In the genomic region with DNA sequence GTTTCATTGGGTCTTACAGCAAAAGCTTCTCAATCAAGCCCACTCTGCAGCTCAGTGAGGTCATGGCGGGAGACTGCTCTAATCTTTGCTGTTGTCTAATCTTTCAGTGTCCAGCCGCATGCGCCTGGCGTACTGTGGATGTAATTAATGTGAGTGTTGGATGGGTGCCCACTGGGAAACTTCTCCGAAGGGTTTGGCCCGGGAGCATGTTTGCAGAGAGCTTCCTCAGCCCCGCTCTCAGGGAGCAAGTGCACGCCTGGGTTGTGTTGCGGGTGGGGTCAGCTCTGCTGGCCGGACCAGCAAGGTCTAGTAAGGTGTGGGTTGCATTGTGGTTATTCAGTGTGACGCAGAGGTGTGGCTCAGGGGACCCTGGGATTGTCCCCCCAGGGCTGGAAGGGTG, we compare ENCODE assay signal across 8 mouse cellular contexts. TPM values are rescaled to one million over a fixed set of nuclear protein-coding genes. Genes with fewer than 3 reads are reported as not detected.
A peak's percentile ranks its signal among the peaks of the same experiment; 100 is the strongest.
DNase-seq lines count a peak whose midpoint lies in the region; ATAC-seq and TF ChIP-seq lines count a peak whose summit lies in the region.

No protein-coding gene starts in this region.

- no peaks in the 10 kb centered on the region for H3K27me3 ChIP-seq in heart, embryonic 14.5 days (ENCODE audit: control insufficient read depth, insufficient read depth, low read length)
- no peaks in the 10 kb centered on the region for H3K27me3 ChIP-seq in stomach, embryonic 15.5 days (replicated peaks)
- no peaks in the 10 kb centered on the region for H3K27me3 ChIP-seq in forebrain, postnatal 0 days (ENCODE audit: insufficient read depth, low read length)

- 19% methylated on average over 11 of the region's 11 CpGs for WGBS in heart, embryonic 14.5 days
- 15% methylated on average over 11 of the region's 11 CpGs for WGBS in stomach, embryonic 15.5 days
- 27% methylated on average over 11 of the region's 11 CpGs for WGBS in forebrain, postnatal 0 days

- ATAC-seq in heart, embryonic 14.5 days (ENCODE audit: insufficient number of reproducible peaks, insufficient read depth, low FRiP score, low read depth), result peak; percentile 63; the same call in 1 of the 2 replicates
- ATAC-seq in stomach, embryonic 15.5 days (ENCODE audit: insufficient read depth, low FRiP score, low read depth), result peak; percentile 55
- ATAC-seq in forebrain, postnatal 0 days, result no peak

- H3K9me3 ChIP-seq in heart, embryonic 14.5 days (ENCODE audit: control insufficient read depth, low read length), result no peaks in the 10 kb centered on the region
- H3K9me3 ChIP-seq in stomach, embryonic 15.5 days, result no peaks in the 10 kb centered on the region
- H3K9me3 ChIP-seq in forebrain, postnatal 0 days (ENCODE audit: low read length), result no peaks in the 10 kb centered on the region

- H3K4me2 ChIP-seq in heart, embryonic 14.5 days (ENCODE audit: low read length), result peak overlapping the region; percentile 28
- peak overlapping the region; percentile 19 for H3K4me2 ChIP-seq in stomach, embryonic 15.5 days
- no peak overlapping the region for H3K4me2 ChIP-seq in forebrain, postnatal 0 days (ENCODE audit: low read depth)

- peak overlapping the region; percentile 22 to 50; a peak in 3 of 4 replicates for H3K27ac ChIP-seq in heart, embryonic 14.5 days (replicated peaks in 1 of 2; ENCODE audit: control insufficient read depth in 1 of 2, insufficient read depth in 1 of 2, low read depth in 2 of 2, low read length in 2 of 2)
- peak overlapping the region; percentile 57; the same call in 1 of the 2 replicates for H3K27ac ChIP-seq in stomach, embryonic 15.5 days
- no peak overlapping the region for H3K27ac ChIP-seq in forebrain, postnatal 0 days (ENCODE audit: low read depth, low read length)

- no peak for TF ChIP-seq CTCF in forebrain, postnatal 0 days (IDR thresholded peaks at IDR 0.05; ENCODE audit: low read depth)

- peak; percentile 7 for DNase-seq in cerebellum, adult 11-12 months
- DNase-seq in cerebellum, postnatal 36 days, result no peak
- DNase-seq in MN1 (ENCODE audit: low spot score), result peak; percentile 90
- peak; percentile 80 to 84 for DNase-seq in kidney, postnatal 36 days
- no peak for DNase-seq in left cerebral cortex, adult 18-20 months (ENCODE audit: low spot score in 2 of 2)
- DNase-seq in forebrain, postnatal 0 days, result no peak

- H3K4me1 ChIP-seq in heart, embryonic 14.5 days (ENCODE audit: control insufficient read depth in 2 of 2, insufficient read depth in 2 of 2, low read length in 2 of 2), result peaks cover 28 to 48% of the 10 kb centered on the region in 2 experiments
- peaks cover 54% of the 10 kb centered on the region for H3K4me1 ChIP-seq in stomach, embryonic 15.5 days
- H3K4me1 ChIP-seq in forebrain, postnatal 0 days (ENCODE audit: insufficient read depth), result no peaks in the 10 kb centered on the region

- peaks cover 7% of the 10 kb centered on the region; the same call in 1 of the 2 replicates for H3K36me3 ChIP-seq in heart, embryonic 14.5 days (ENCODE audit: control insufficient read depth, insufficient read depth, low read length)
- H3K36me3 ChIP-seq in stomach, embryonic 15.5 days, result no peaks in the 10 kb centered on the region
- 0 out of 2 replicates have a peak, but pooled peaks cover 4% of the 10 kb centered on the region for H3K36me3 ChIP-seq in forebrain, postnatal 0 days (ENCODE audit: insufficient read depth)

- no peak overlapping the region for H3K9ac ChIP-seq in heart, embryonic 14.5 days (ENCODE audit: low read length)
- no peak overlapping the region for H3K9ac ChIP-seq in stomach, embryonic 15.5 days
- H3K9ac ChIP-seq in forebrain, postnatal 0 days, result no peak overlapping the region

- no peak overlapping the region; a peak in 1 of 4 replicates for H3K4me3 ChIP-seq in heart, embryonic 14.5 days (ENCODE audit: control insufficient read depth in 1 of 2, insufficient read depth in 1 of 2, low read depth in 1 of 2, low read length in 2 of 2)
- H3K4me3 ChIP-seq in stomach, embryonic 15.5 days (replicated peaks), result no peak overlapping the region
- H3K4me3 ChIP-seq in forebrain, postnatal 0 days (ENCODE audit: low read depth, low read length), result no peak overlapping the region

RNA-seq across cellular contexts. Expression of a gene that starts 27.6 kb away (rescaled TPM):
- 11.5 and 12.2 TPM in 2 replicates for polyA plus RNA-seq in heart, embryonic 14.5 days (2014; fragmentation: Nextera tagmentation; extraction: Ambion mirVana)
- 14.9 and 15.8 TPM in 2 replicates for polyA plus RNA-seq in stomach, embryonic 15.5 days (2015; fragmentation: Nextera tagmentation; extraction: Ambion mirVana)
- total RNA-seq in left cerebral cortex, adult 18-20 months (2021), result 10 to 100 TPM; 19.4 to 22.1 TPM
- total RNA-seq in forebrain, postnatal 0 days (2014; rRNA removed), result 22.5 and 30.6 TPM in 2 replicates
- 9.6 and 12.3 TPM in 2 replicates for polyA plus RNA-seq in forebrain, postnatal 0 days (2015; fragmentation: Nextera tagmentation; extraction: Ambion mirVana)

Comparison
In these comparisons a context has a peak if more than half of its experiments do, and no peak if none do; other contexts are left out.
1. DNase-seq: peak in cerebellum, adult 11-12 months (single experiment), MN1 (single experiment) and kidney, postnatal 36 days (2 of 2); none in cerebellum, postnatal 36 days (0 of 2), left cerebral cortex, adult 18-20 months (0 of 2) and forebrain, postnatal 0 days (single experiment).